Mouse (Mus musculus) spleen, adult 2 months (tissue): Measurements from ENCODE around the gene Acan.

Source experiments
- CTCF ChIP-seq: fragments of 200-500 bp; IDR thresholded peaks from 2 replicates; pipeline ENCODE4 v1.5.1; 2011; ENCODE audit warnings: mild to moderate bottlenecking, inconsistent platforms; ENCODE audit not compliant: insufficient read depth, insufficient read length, insufficient replicate concordance; ENCODE audit errors: extremely low read depth
- POLR2A ChIP-seq: fragments of 200-500 bp; IDR thresholded peaks from 2 replicates; pipeline ENCODE4 v1.6.1; 2011; ENCODE audit warnings: low read depth, low read length, inconsistent platforms

DNA sequence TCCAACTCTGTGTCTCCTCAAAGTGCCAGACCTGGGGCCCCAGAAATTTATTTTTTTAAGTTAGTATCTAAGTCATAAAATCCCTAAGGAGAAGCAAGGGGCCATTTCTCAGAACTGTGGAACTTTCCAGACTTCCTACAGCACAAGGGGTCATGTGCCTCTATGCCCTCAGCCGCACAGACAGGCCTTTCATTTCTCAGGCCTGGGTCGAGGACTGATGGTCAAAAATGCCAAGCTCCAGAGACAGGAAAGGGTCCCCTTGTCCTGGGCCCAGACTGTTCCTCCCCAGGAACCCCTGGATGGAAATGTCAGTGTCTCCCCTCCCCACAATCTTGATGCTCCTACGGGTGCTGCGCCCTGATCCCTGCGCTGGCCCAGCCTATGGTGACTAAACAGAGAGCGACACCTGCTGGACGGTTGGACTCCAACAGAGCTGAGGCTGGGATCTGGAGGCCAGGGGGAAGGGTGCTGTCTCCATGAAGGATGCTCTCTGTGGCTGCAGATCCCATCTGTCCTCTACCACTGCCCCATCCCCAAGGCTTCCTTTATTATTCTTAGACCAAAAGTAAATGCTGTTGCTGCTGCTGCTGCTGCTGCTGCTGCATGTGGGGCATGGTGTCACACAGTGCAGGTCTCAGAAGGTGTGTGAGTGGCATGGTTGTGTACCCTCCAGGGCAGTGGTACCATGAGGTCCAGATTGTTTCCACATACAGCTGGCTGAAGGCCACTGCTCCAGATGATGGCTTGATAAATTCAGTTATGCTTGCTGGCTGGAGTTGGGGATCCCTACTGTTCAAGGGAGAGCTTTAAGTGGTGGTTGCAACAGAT lies 27.5 kb downstream of the Acan start:
- TF ChIP-seq POLR2A (no peak), CTCF (peak; percentile 48; the same call in 1 of the 2 replicates)
